10 mouse cellular contexts compared by ENCODE assay signal in the genomic region with DNA sequence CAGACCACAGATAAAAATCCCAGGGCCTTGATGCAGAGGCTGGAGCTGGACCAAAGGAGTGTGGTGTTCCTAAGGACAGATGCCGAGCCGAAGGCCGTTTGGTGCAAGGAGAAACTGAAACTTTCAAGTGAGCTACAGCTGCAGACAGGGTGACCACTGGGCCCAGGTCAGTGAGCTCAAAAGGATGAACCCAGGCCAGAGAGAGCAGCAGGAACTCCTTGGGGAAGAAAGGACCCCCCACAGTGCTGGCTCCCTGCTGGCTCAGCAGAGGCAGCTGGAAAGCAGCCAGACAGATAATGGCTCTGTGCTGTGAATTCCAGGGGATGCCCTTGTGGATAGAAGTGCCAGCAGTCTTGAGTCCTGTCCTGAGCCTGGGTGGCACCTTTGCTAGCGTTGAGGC. TPM values are rescaled to one million over a fixed set of nuclear protein-coding genes. Genes with fewer than 3 reads are reported as not detected.
A peak's percentile ranks its signal among the peaks of the same experiment; 100 is the strongest.
DNase-seq lines count a peak whose midpoint lies in the region; ATAC-seq and TF ChIP-seq lines count a peak whose summit lies in the region.
"Had no signal": no experiment of that assay in that cellular context is flagged by ENCODE, and none has a peak within 500 bp of the region (broad histone marks: within the 10 kb centered on the region; RNA-seq: fewer than 3 reads in every experiment).

No protein-coding gene starts in this region.

- H3K4me1 ChIP-seq in limb, embryonic 11.5 days (ENCODE audit: control insufficient read depth, insufficient read depth, low read length): peaks cover 10% of the 10 kb centered on the region; the same call in 1 of the 2 replicates
- peaks cover 35% of the 10 kb centered on the region for H3K4me1 ChIP-seq in forebrain, embryonic 12.5 days
- H3K4me1 ChIP-seq in forebrain, postnatal 0 days (ENCODE audit: insufficient read depth): 0 out of 2 replicates have a peak, but pooled peaks cover 8% of the 10 kb centered on the region

- peaks cover 21% of the 10 kb centered on the region for H3K27me3 ChIP-seq in limb, embryonic 11.5 days (ENCODE audit: control insufficient read depth, insufficient read depth, low read length)
- H3K27me3 ChIP-seq in forebrain, embryonic 12.5 days: peaks cover 55% of the 10 kb centered on the region
- peaks cover 18% of the 10 kb centered on the region for H3K27me3 ChIP-seq in forebrain, postnatal 0 days (ENCODE audit: insufficient read depth, low read length)

- 53% methylated on average over 4 of the region's 4 CpGs for WGBS in limb, embryonic 11.5 days
- 50% methylated on average over 4 of the region's 4 CpGs for WGBS in forebrain, embryonic 12.5 days
- WGBS in forebrain, postnatal 0 days: 63% methylated on average over 4 of the region's 4 CpGs

- H3K9ac ChIP-seq in limb, embryonic 11.5 days (ENCODE audit: low read length): no peak overlapping the region
- H3K9ac ChIP-seq in forebrain, embryonic 12.5 days: no peak overlapping the region
- no peak overlapping the region for H3K9ac ChIP-seq in forebrain, postnatal 0 days
- H3K9ac ChIP-seq: embryonic facial prominence, embryonic 15.5 days; limb, embryonic 15.5 days had no signal

- no peak overlapping the region for H3K4me3 ChIP-seq in gastrocnemius, adult 2 months
- H3K4me3 ChIP-seq in limb, embryonic 11.5 days (ENCODE audit: low read depth, low read length): no peak overlapping the region
- no peak overlapping the region for H3K4me3 ChIP-seq in forebrain, embryonic 12.5 days (replicated peaks)
- H3K4me3 ChIP-seq in forebrain, postnatal 0 days (ENCODE audit: low read depth, low read length): no peak overlapping the region
- H3K4me3 ChIP-seq: embryonic facial prominence, embryonic 15.5 days; limb, embryonic 15.5 days had no signal

- peak overlapping the region; percentile 48 for H3K27ac ChIP-seq in gastrocnemius, adult 2 months
- no peak overlapping the region for H3K27ac ChIP-seq in limb, embryonic 11.5 days (replicated peaks; ENCODE audit: low read depth, low read length)
- no peak overlapping the region for H3K27ac ChIP-seq in forebrain, embryonic 12.5 days
- no peak overlapping the region for H3K27ac ChIP-seq in forebrain, postnatal 0 days (ENCODE audit: low read depth, low read length)
- H3K27ac ChIP-seq: embryonic facial prominence, embryonic 15.5 days; limb, embryonic 15.5 days had no signal

- peak; percentile 24 for DNase-seq in gastrocnemius, adult 2 months
- DNase-seq in gastrocnemius, postnatal 14 days: no peak
- peak; percentile 6 for DNase-seq in MN1 (ENCODE audit: low spot score)
- DNase-seq in heart, postnatal 10 days: peak; percentile 21 to 37
- DNase-seq in limb, embryonic 11.5 days (ENCODE audit: low spot score): peak; percentile 23
- no peak for DNase-seq in gastrocnemius, adult 8-10 months (ENCODE audit: low spot score in 2 of 2)
- DNase-seq in forebrain, postnatal 0 days: no peak

- no peaks in the 10 kb centered on the region for H3K9me3 ChIP-seq in limb, embryonic 11.5 days (ENCODE audit: control insufficient read depth, low read length)
- H3K9me3 ChIP-seq in forebrain, embryonic 12.5 days: no peaks in the 10 kb centered on the region
- no peaks in the 10 kb centered on the region for H3K9me3 ChIP-seq in forebrain, postnatal 0 days (ENCODE audit: low read length)
- H3K9me3 ChIP-seq: embryonic facial prominence, embryonic 15.5 days; limb, embryonic 15.5 days had no signal

- intact Hi-C loops in gastrocnemius, adult 2 months (cut with DNase I): loop anchor here (5.0 kb wide), 2 partner anchors 82 to 118 kb away; no protein-coding TSS in a partner anchor
- intact Hi-C loops in gastrocnemius, postnatal 14 days (cut with DNase I; ENCODE audit: low total_unique reads): loop anchor here (5.0 kb wide), 1 partner anchor 158 kb away; no protein-coding TSS in a partner anchor
- intact Hi-C loops in heart, postnatal 10 days (cut with DNase I): loop anchor here (5.0 to 10.0 kb wide), 2 partner anchors 73 to 374 kb away; no protein-coding TSS in a partner anchor

- TF ChIP-seq CTCF in gastrocnemius, adult 2 months (IDR thresholded peaks at IDR 0.05): no peak
- no peak for TF ChIP-seq CTCF in forebrain, postnatal 0 days (IDR thresholded peaks at IDR 0.05; ENCODE audit: low read depth)

- H3K4me2 ChIP-seq in limb, embryonic 11.5 days (ENCODE audit: low read depth, severe bottlenecking): no peak overlapping the region
- H3K4me2 ChIP-seq in forebrain, embryonic 12.5 days: no peak overlapping the region
- no peak overlapping the region for H3K4me2 ChIP-seq in forebrain, postnatal 0 days (ENCODE audit: low read depth)
- H3K4me2 ChIP-seq: embryonic facial prominence, embryonic 15.5 days; limb, embryonic 15.5 days had no signal

- no peaks in the 10 kb centered on the region for H3K36me3 ChIP-seq in limb, embryonic 11.5 days (ENCODE audit: control insufficient read depth, insufficient read depth, low read length)
- no peaks in the 10 kb centered on the region for H3K36me3 ChIP-seq in forebrain, embryonic 12.5 days (replicated peaks)
- H3K36me3 ChIP-seq in forebrain, postnatal 0 days (ENCODE audit: insufficient read depth): no peaks in the 10 kb centered on the region
- H3K36me3 ChIP-seq: embryonic facial prominence, embryonic 15.5 days; limb, embryonic 15.5 days had no signal

- no peak for ATAC-seq in limb, embryonic 11.5 days (ENCODE audit: insufficient number of reproducible peaks, low FRiP score, low TSS enrichment, low read depth)
- ATAC-seq in forebrain, embryonic 12.5 days (ENCODE audit: low FRiP score): no peak
- no peak for ATAC-seq in forebrain, postnatal 0 days

RNA-seq across cellular contexts. Expression of a gene that starts 3.7 kb away (rescaled TPM):
- 1 to 10 TPM; 1.5 to 2.0 TPM for total RNA-seq in gastrocnemius, adult 2 months (2021)
- total RNA-seq in gastrocnemius, postnatal 14 days (2021): 1 to 10 TPM in 1 of 2 experiments, under 1 TPM in 1; 0.55 to 1.0 TPM
- total RNA-seq in heart, postnatal 10 days (2021): under 1 TPM; 0.42 to 0.43 TPM
- 0.13 and 0.30 TPM in 2 replicates for polyA plus RNA-seq in limb, embryonic 11.5 days (2014; fragmentation: Nextera tagmentation; extraction: Ambion mirVana)
- 1.3 and 2.6 TPM in 2 replicates for polyA plus RNA-seq in forebrain, embryonic 12.5 days (2016; fragmentation: Nextera tagmentation; extraction: Ambion mirVana)
- total RNA-seq in gastrocnemius, adult 8-10 months (2022): 1 to 10 TPM in 3 of 4 experiments, under 1 TPM in 1; 0.97 to 2.8 (median 1.1) TPM
- 0.46 and 0.62 TPM in 2 replicates for total RNA-seq in forebrain, postnatal 0 days (2014; rRNA removed)
- polyA plus RNA-seq in forebrain, postnatal 0 days (2015; fragmentation: Nextera tagmentation; extraction: Ambion mirVana): 0.42 and 0.56 TPM in 2 replicates

Comparison
In these comparisons a context has a peak if more than half of its experiments do, and no peak if none do; other contexts are left out.
1. DNase-seq: peak in gastrocnemius, adult 2 months (single experiment), MN1 (single experiment), heart, postnatal 10 days (2 of 2) and limb, embryonic 11.5 days (single experiment); none in gastrocnemius, postnatal 14 days (single experiment), gastrocnemius, adult 8-10 months (0 of 2) and forebrain, postnatal 0 days (single experiment).